Mouse (Mus musculus): ENCODE data around the gene Gm11437. TPM values are rescaled to one million over a fixed set of nuclear protein-coding genes. Genes with fewer than 3 reads are reported as not detected.

Gm11437 gene
- polyA plus RNA-seq, 1 experiment, result not detected

GRCm38 (mm10) chr11:84129799-84130185 lies 37.5 kb downstream of the Gm11437 start:
- TF ChIP-seq E2F4 (IDR thresholded peaks at IDR 0.05; ENCODE audit: insufficient read depth) (no peak), MYOD1 (IDR thresholded peaks at IDR 0.05; ENCODE audit: control insufficient read depth in 1 of 3, insufficient read length in 2 of 3, low read depth in 2 of 3) (no peak), MYOG (IDR thresholded peaks at IDR 0.05; ENCODE audit: control insufficient read depth in 1 of 3, insufficient read depth in 1 of 3, insufficient read length in 2 of 3, low read depth in 2 of 3) (no peak), USF1 (IDR thresholded peaks at IDR 0.05; ENCODE audit: low read depth) (no peak), TCF3 (IDR thresholded peaks at IDR 0.05; ENCODE audit: insufficient read length, low read depth) (no peak), SRF (IDR thresholded peaks at IDR 0.05; ENCODE audit: control insufficient read depth, insufficient read length, low read depth) (no peak), POLR2AphosphoS2 (IDR thresholded peaks at IDR 0.05; ENCODE audit: insufficient read length, low read depth) (no peak), CEBPB (IDR thresholded peaks at IDR 0.05; ENCODE audit: insufficient read depth, poor library complexity, severe bottlenecking) (no peak), REST (IDR thresholded peaks at IDR 0.05; ENCODE audit: insufficient read depth, insufficient read length) (no peak), MAX (IDR thresholded peaks at IDR 0.05; ENCODE audit: low read depth) (no peak)
- peak overlapping the region; percentile 54 for H3K4me3 ChIP-seq
- peak overlapping the region; percentile 73 for H3K4me2 ChIP-seq (ENCODE audit: low read depth)
- H3K27me3 ChIP-seq (ENCODE audit: control insufficient read depth, insufficient read depth, insufficient read length), result no peaks in the 10 kb centered on the region
- H3K79me2 ChIP-seq (ENCODE audit: control insufficient read depth, insufficient read depth), result peaks cover 12% of the 10 kb centered on the region
- peaks cover 18% of the 10 kb centered on the region for H3K36me3 ChIP-seq (ENCODE audit: control insufficient read depth, insufficient read depth)
- peak overlapping the region; percentile 84 for H3ac ChIP-seq (ENCODE audit: control insufficient read depth, insufficient read length)

GRCm38 (mm10) chr11:84128943-84129798 lies 38.1 kb downstream of the Gm11437 start, which contains the start of the genes Tada2a and Acaca:
Tada2a (minus strand) TSS chr11:84129600.
Acaca (plus strand) TSS chr11:84129672.
- TF ChIP-seq TCF12 (IDR thresholded peaks at IDR 0.05; ENCODE audit: insufficient read depth, poor library complexity, severe bottlenecking) (no peak), E2F4 (IDR thresholded peaks at IDR 0.05; ENCODE audit: insufficient read depth) (peak; percentile 21), MYOD1 (IDR thresholded peaks at IDR 0.05; ENCODE audit: control insufficient read depth in 1 of 3, insufficient read length in 2 of 3, low read depth in 2 of 3) (peak in 1 of 3 experiments; percentile 27), MYOG (IDR thresholded peaks at IDR 0.05; ENCODE audit: control insufficient read depth in 1 of 3, insufficient read depth in 1 of 3, insufficient read length in 2 of 3, low read depth in 2 of 3) (peak in 1 of 3 experiments; percentile 19), POLR2A (IDR thresholded peaks at IDR 0.05; ENCODE audit: insufficient read length, low read depth) (peak; percentile 98), REST (IDR thresholded peaks at IDR 0.05; ENCODE audit: insufficient read depth, insufficient read length) (no peak), POLR2AphosphoS2 (IDR thresholded peaks at IDR 0.05; ENCODE audit: insufficient read length, low read depth) (peak; percentile 91), USF1 (IDR thresholded peaks at IDR 0.05; ENCODE audit: low read depth) (peak; percentile 10), TCF3 (IDR thresholded peaks at IDR 0.05; ENCODE audit: insufficient read length, low read depth) (peak; percentile 0)
- Histone ChIP-seq H3ac (ENCODE audit: control insufficient read depth, insufficient read length) (peak within 1 kb of the TSS; percentile 84), H3K4me2 (ENCODE audit: low read depth) (peak within 1 kb of the TSS; percentile 73), H3K4me3 (peak within 1 kb of the TSS; percentile 54), H3K36me3 (ENCODE audit: control insufficient read depth, insufficient read depth) (peaks cover 18% of the 10 kb centered on the region), H3K27me3 (ENCODE audit: control insufficient read depth, insufficient read depth, insufficient read length) (no peaks in the 10 kb centered on the region), H3K79me2 (ENCODE audit: control insufficient read depth, insufficient read depth) (peaks cover 12% of the 10 kb centered on the region)

- peaks cover 22% of the 10 kb centered on the region for H3K36me3 ChIP-seq (ENCODE audit: control insufficient read depth, insufficient read depth)
- H3K4me3 ChIP-seq, result no peak overlapping the region
- H3K4me2 ChIP-seq (ENCODE audit: low read depth), result no peak overlapping the region
- peaks cover 12% of the 10 kb centered on the region for H3K79me2 ChIP-seq (ENCODE audit: control insufficient read depth, insufficient read depth)
- no peaks in the 10 kb centered on the region for H3K27me3 ChIP-seq (ENCODE audit: control insufficient read depth, insufficient read depth, insufficient read length)
- TF ChIP-seq MYOD1 (IDR thresholded peaks at IDR 0.05; ENCODE audit: control insufficient read depth in 1 of 3, insufficient read length in 2 of 3, low read depth in 2 of 3) (no peak), E2F4 (IDR thresholded peaks at IDR 0.05; ENCODE audit: insufficient read depth) (no peak), REST (IDR thresholded peaks at IDR 0.05; ENCODE audit: insufficient read depth, insufficient read length) (no peak), USF1 (IDR thresholded peaks at IDR 0.05; ENCODE audit: low read depth) (no peak), SRF (IDR thresholded peaks at IDR 0.05; ENCODE audit: control insufficient read depth, insufficient read length, low read depth) (no peak), TCF3 (IDR thresholded peaks at IDR 0.05; ENCODE audit: insufficient read length, low read depth) (no peak), MAX (IDR thresholded peaks at IDR 0.05; ENCODE audit: low read depth) (no peak), POLR2A (IDR thresholded peaks at IDR 0.05; ENCODE audit: insufficient read length, low read depth) (no peak), CEBPB (IDR thresholded peaks at IDR 0.05; ENCODE audit: insufficient read depth, poor library complexity, severe bottlenecking) (no peak), POLR2AphosphoS2 (IDR thresholded peaks at IDR 0.05; ENCODE audit: insufficient read length, low read depth) (no peak)
- H3ac ChIP-seq (ENCODE audit: control insufficient read depth, insufficient read length), result no peak overlapping the region
Measured at GRCm38 (mm10) chr11:84127977-84128376, 39.3 kb downstream of the Gm11437 start.

GRCm38 (mm10) chr11:84121051-84121956 lies 46.0 kb downstream of the Gm11437 start:
- Histone ChIP-seq H3ac (ENCODE audit: control insufficient read depth, insufficient read length) (no peak overlapping the region), H3K4me3 (no peak overlapping the region), H3K4me2 (ENCODE audit: low read depth) (no peak overlapping the region), H3K27me3 (ENCODE audit: control insufficient read depth, insufficient read depth, insufficient read length) (no peaks in the 10 kb centered on the region), H3K79me2 (ENCODE audit: control insufficient read depth, insufficient read depth) (no peaks in the 10 kb centered on the region), H3K36me3 (ENCODE audit: control insufficient read depth, insufficient read depth) (peaks cover 39% of the 10 kb centered on the region)
- TF ChIP-seq E2F4 (IDR thresholded peaks at IDR 0.05; ENCODE audit: insufficient read depth) (no peak), REST (IDR thresholded peaks at IDR 0.05; ENCODE audit: insufficient read depth, insufficient read length) (no peak), TCF3 (IDR thresholded peaks at IDR 0.05; ENCODE audit: insufficient read length, low read depth) (no peak), CEBPB (IDR thresholded peaks at IDR 0.05; ENCODE audit: insufficient read depth, poor library complexity, severe bottlenecking) (no peak), POLR2A (IDR thresholded peaks at IDR 0.05; ENCODE audit: insufficient read length, low read depth) (no peak), MYOD1 (IDR thresholded peaks at IDR 0.05; ENCODE audit: control insufficient read depth in 1 of 3, insufficient read length in 2 of 3, low read depth in 2 of 3) (no peak), MAX (IDR thresholded peaks at IDR 0.05; ENCODE audit: low read depth) (no peak), SRF (IDR thresholded peaks at IDR 0.05; ENCODE audit: control insufficient read depth, insufficient read length, low read depth) (no peak), POLR2AphosphoS2 (IDR thresholded peaks at IDR 0.05; ENCODE audit: insufficient read length, low read depth) (no peak), USF1 (IDR thresholded peaks at IDR 0.05; ENCODE audit: low read depth) (no peak), MYOG (IDR thresholded peaks at IDR 0.05; ENCODE audit: control insufficient read depth in 1 of 3, insufficient read depth in 1 of 3, insufficient read length in 2 of 3, low read depth in 2 of 3) (no peak), TCF12 (IDR thresholded peaks at IDR 0.05; ENCODE audit: insufficient read depth, poor library complexity, severe bottlenecking) (no peak)
